Mouse (Mus musculus) bone marrow macrophage, adult 2 months (primary cell): ENCODE results near the gene Ak2.

Experiments used
- CTCF ChIP-seq: IDR thresholded peaks from 2 replicates; pipeline ENCODE4 v1.5.1; 2012; ENCODE audit warnings: low read depth, mild to moderate bottlenecking, low read length, moderate library complexity
- POLR2A ChIP-seq: IDR thresholded peaks from 2 replicates; pipeline ENCODE4 v1.6.1; 2012; ENCODE audit warnings: mild to moderate bottlenecking, low read depth, low read length, borderline replicate concordance

- peak; percentile 85 for TF ChIP-seq CTCF
- no peak for TF ChIP-seq POLR2A
Observed at GRCm38 (mm10) chr4:128948137-128948674, 43.6 kb upstream of the Ak2 start.
